Mouse (Mus musculus): ENCODE measurements around the gene Rad9a. TPM values are rescaled to one million over a fixed set of nuclear protein-coding genes. Genes with fewer than 3 reads are reported as not detected.
A peak's percentile ranks its signal among the peaks of the same experiment; 100 is the strongest.

Rad9a gene
- total and polyA plus RNA-seq, 3 experiments = 21.3 to 37.9 TPM; not detected in 1

- H3K36me3 ChIP-seq (ENCODE audit: control insufficient read depth in 1 of 2, insufficient read depth in 2 of 2, low read length in 2 of 2) = peaks cover 6 to 19% of the 10 kb centered on the region in 2 experiments; a peak in 3 of 4 replicates
These were observed 9.0 kb downstream of the Rad9a start for GRCm38 (mm10) chr19:4192251-4192985.

GRCm38 (mm10) chr19:4191528-4192250 lies 9.8 kb downstream of the Rad9a start, which contains the start of gene Ppp1ca:
Gene Ppp1ca (plus strand): TSS chr19:4192065.
- Histone ChIP-seq H3K36me3 (ENCODE audit: control insufficient read depth in 1 of 2, insufficient read depth in 2 of 2, low read length in 2 of 2) (peaks cover 6 to 19% of the 10 kb centered on the region in 2 experiments; a peak in 3 of 4 replicates), H3K4me3 (ENCODE audit: control insufficient read depth in 1 of 2, insufficient read depth in 1 of 2, low read depth in 2 of 2, low read length in 2 of 2) (peak within 1 kb of the TSS; percentile 85 to 88), H3K27ac (ENCODE audit: control insufficient read depth, low read depth, low read length) (peak within 1 kb of the TSS; percentile 98), H3K27me3 (ENCODE audit: control insufficient read depth in 1 of 2, insufficient read depth in 2 of 2, low read length in 2 of 2) (no peaks in the 10 kb centered on the region), H3K9me3 (replicated peaks; ENCODE audit: insufficient read depth, low read length) (no peaks in the 10 kb centered on the region), H3K79me2 (ENCODE audit: control insufficient read depth, insufficient read depth, low read length, poor library complexity) (peaks cover 28% of the 10 kb centered on the region), H3K9ac (ENCODE audit: control insufficient read depth, low read depth, low read length, poor library complexity, severe bottlenecking) (peak within 1 kb of the TSS; percentile 99), H3K4me1 (ENCODE audit: control insufficient read depth in 1 of 2, insufficient read depth in 2 of 2, low read length in 2 of 2) (peaks cover 6 to 20% of the 10 kb centered on the region in 2 experiments)
- DNase-seq (ENCODE audit: low read depth, low spot score) = peak; percentile 96
- peak; percentile 77 for TF ChIP-seq ELF1 (IDR thresholded peaks at IDR 0.05; ENCODE audit: low read depth, low read length)
- TF ChIP-seq MEF2A (IDR thresholded peaks at IDR 0.05; ENCODE audit: extremely low read depth, insufficient replicate concordance, low read depth, low read length, poor library complexity, severe bottlenecking) = no peak
- TF ChIP-seq SIN3A (IDR thresholded peaks at IDR 0.05; ENCODE audit: low read length) = peak; percentile 71
- no peak for TF ChIP-seq MXI1 (IDR thresholded peaks at IDR 0.05; ENCODE audit: low read depth, low read length)
- TF ChIP-seq ZMIZ1 (IDR thresholded peaks at IDR 0.05; ENCODE audit: low read depth, low read length) = peak; percentile 74
- TF ChIP-seq KAT2A (conservative IDR thresholded peaks at IDR 0.05; ENCODE audit: low read depth, low read length) = no peak; the same call in 1 of the 2 replicates
- no peak for TF ChIP-seq ZC3H11A (IDR thresholded peaks at IDR 0.05; ENCODE audit: low read depth, low read length)
- peak; percentile 53; the same call in 1 of the 2 replicates for TF ChIP-seq MAX (IDR thresholded peaks at IDR 0.05; ENCODE audit: low read length)
- peak; percentile 65; the same call in 1 of the 2 replicates for TF ChIP-seq TBP (IDR thresholded peaks at IDR 0.05; ENCODE audit: low read depth, low read length)
- TF ChIP-seq POLR2AphosphoS5 (IDR thresholded peaks at IDR 0.05; ENCODE audit: borderline replicate concordance, low read depth, low read length) = peak; percentile 79; the same call in 1 of the 2 replicates
- no peak for TF ChIP-seq GABPA (IDR thresholded peaks at IDR 0.05; ENCODE audit: low read depth, low read length)
- TF ChIP-seq RAD21 (IDR thresholded peaks at IDR 0.05; ENCODE audit: low read depth, low read length) = no peak; the same call in none of the 2 replicates
- TF ChIP-seq ZNF384 (IDR thresholded peaks at IDR 0.05; ENCODE audit: low read depth, low read length) = 0 out of 2 replicates have a peak, but pooled peaks have one; percentile 11
- peak; percentile 80 for TF ChIP-seq NELFE (IDR thresholded peaks at IDR 0.05; ENCODE audit: low read depth, low read length)
- TF ChIP-seq UBTF (IDR thresholded peaks at IDR 0.05; ENCODE audit: borderline replicate concordance, insufficient read depth, low read depth, low read length) = no peak; the same call in 1 of the 2 replicates
- peak in 1 of 2 experiments; percentile 26; a peak in 2 of 4 replicates for TF ChIP-seq EP300 (IDR thresholded peaks at IDR 0.05; ENCODE audit: low read depth in 1 of 2, low read length in 2 of 2)
- TF ChIP-seq RCOR1 (IDR thresholded peaks at IDR 0.05; ENCODE audit: low read depth, low read length) = no peak; the same call in 1 of the 2 replicates
- no peak for TF ChIP-seq USF2 (IDR thresholded peaks at IDR 0.05; ENCODE audit: borderline replicate concordance in 1 of 2, insufficient read depth in 1 of 2, low read depth in 1 of 2, low read length in 2 of 2)
- TF ChIP-seq CHD2 (IDR thresholded peaks at IDR 0.05; ENCODE audit: low read length) = no peak
- TF ChIP-seq GATA1 (IDR thresholded peaks at IDR 0.05; ENCODE audit: low read depth, low read length) = no peak
- peak; percentile 71 for TF ChIP-seq HCFC1 (IDR thresholded peaks at IDR 0.05; ENCODE audit: low read depth, low read length)
- TF ChIP-seq MYB (IDR thresholded peaks at IDR 0.05; ENCODE audit: low read depth, low read length) = no peak
- peak; percentile 97 for TF ChIP-seq MAZ (IDR thresholded peaks at IDR 0.05; ENCODE audit: low read depth, low read length)
- no peak for TF ChIP-seq JUND (IDR thresholded peaks at IDR 0.05; ENCODE audit: low read depth, low read length)
- TF ChIP-seq TCF12 (IDR thresholded peaks at IDR 0.05; ENCODE audit: low read depth, low read length) = peak; percentile 51

More at GRCm38 (mm10) chr19:4192251-4192985, 9.0 kb downstream of the Rad9a start:
- TF ChIP-seq RCOR1 (IDR thresholded peaks at IDR 0.05; ENCODE audit: low read depth, low read length) = no peak
- peak in 1 of 2 experiments; percentile 95; a peak in 1 of 4 replicates for TF ChIP-seq POLR2A (IDR thresholded peaks at IDR 0.05; ENCODE audit: control insufficient read depth in 1 of 2, insufficient read depth in 1 of 2, low read depth in 1 of 2, low read length in 2 of 2, poor library complexity in 1 of 2)
- peak; percentile 13 for TF ChIP-seq MXI1 (IDR thresholded peaks at IDR 0.05; ENCODE audit: low read depth, low read length)
- no peak for TF ChIP-seq EP300 (IDR thresholded peaks at IDR 0.05; ENCODE audit: low read depth in 1 of 2, low read length in 2 of 2)
- peak; percentile 9; the same call in 1 of the 2 replicates for TF ChIP-seq SIN3A (IDR thresholded peaks at IDR 0.05; ENCODE audit: low read length)
- Histone ChIP-seq H3K4me1 (ENCODE audit: control insufficient read depth in 1 of 2, insufficient read depth in 2 of 2, low read length in 2 of 2) (peaks cover 6 to 20% of the 10 kb centered on the region in 2 experiments), H3K79me2 (ENCODE audit: control insufficient read depth, insufficient read depth, low read length, poor library complexity) (peaks cover 28% of the 10 kb centered on the region), H3K4me3 (ENCODE audit: control insufficient read depth in 1 of 2, insufficient read depth in 1 of 2, low read depth in 2 of 2, low read length in 2 of 2) (peak overlapping the region; percentile 85 to 88), H3K27me3 (ENCODE audit: control insufficient read depth in 1 of 2, insufficient read depth in 2 of 2, low read length in 2 of 2) (no peaks in the 10 kb centered on the region), H3K9ac (ENCODE audit: control insufficient read depth, low read depth, low read length, poor library complexity, severe bottlenecking) (peak overlapping the region; percentile 99), H3K9me3 (replicated peaks; ENCODE audit: insufficient read depth, low read length) (no peaks in the 10 kb centered on the region), H3K27ac (ENCODE audit: control insufficient read depth, low read depth, low read length) (peak overlapping the region; percentile 74)
- peak; percentile 50 for DNase-seq (ENCODE audit: low read depth, low spot score)
